Comparison of ENCODE assay signal across 12 mouse cellular contexts in the genomic region with DNA sequence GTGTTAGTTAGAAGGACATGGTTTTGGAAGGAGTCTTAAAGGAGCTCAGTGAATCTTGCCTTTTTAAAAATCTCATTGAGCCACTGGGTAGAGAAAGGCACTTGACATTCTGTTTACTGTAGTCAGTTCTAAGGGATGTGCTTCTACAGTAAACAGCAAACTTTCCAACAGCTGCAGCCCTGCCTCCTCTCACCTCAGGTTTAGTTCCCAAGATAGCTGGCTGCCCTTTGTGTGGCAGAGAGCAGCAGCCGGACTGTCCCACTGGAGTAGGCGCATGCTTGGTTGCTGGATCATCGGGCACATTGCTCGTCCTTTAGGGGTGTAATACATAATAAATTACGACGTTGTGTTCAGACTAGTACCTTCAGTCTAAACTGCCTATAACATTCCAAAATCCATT.
"Had no signal": no experiment of that assay in that cellular context is flagged by ENCODE, and none has a peak within 500 bp of the region (broad histone marks: within the 10 kb centered on the region; RNA-seq: fewer than 3 reads in every experiment).

No protein-coding gene starts in this region.

- H3K27me3 ChIP-seq: limb, embryonic 15.5 days; liver, embryonic 12.5 days; midbrain, embryonic 13.5 days; neural tube, embryonic 15.5 days had no signal

- H3K27ac ChIP-seq: kidney, postnatal 0 days; limb, embryonic 15.5 days; liver, embryonic 12.5 days; midbrain, embryonic 13.5 days; neural tube, embryonic 15.5 days; stomach, postnatal 0 days had no signal

- H3K9me3 ChIP-seq: limb, embryonic 15.5 days; liver, embryonic 12.5 days; midbrain, embryonic 13.5 days; neural tube, embryonic 15.5 days had no signal

- H3K4me3 ChIP-seq: limb, embryonic 15.5 days; liver, embryonic 12.5 days; midbrain, embryonic 13.5 days; neural tube, embryonic 15.5 days had no signal

- H3K4me1 ChIP-seq: limb, embryonic 15.5 days; liver, embryonic 12.5 days; midbrain, embryonic 13.5 days; neural tube, embryonic 15.5 days had no signal

- DNase-seq: kidney, adult 9 months; kidney, postnatal 36 days; layer of hippocampus, adult 9-11 months; right cerebral cortex, adult 18-20 months; right cerebral cortex, postnatal 25 days; thymus, postnatal 4 days had no signal
